Mouse (Mus musculus) MEL (cell line): ENCODE data around the gene Zscan5b. TPM values are rescaled to one million over a fixed set of nuclear protein-coding genes. Genes with fewer than 3 reads are reported as not detected.
"Not testable (repeated sequence)": the region's sequence is repeated elsewhere in the genome, so short reads cannot be mapped to it uniquely, and the experiment has no call there.

ENCODE experiments used
- DNase-seq: peaks from one replicate; pipeline ENCODE4 v3.0.0; 2011; ENCODE audit warnings: low read depth, low spot score
- H3K27ac ChIP-seq: 2 replicates; pipeline ENCODE4 v1.5.1; 2012; ENCODE audit warnings: low read depth, mild to moderate bottlenecking, control low read depth, low read length, moderate library complexity; ENCODE audit not compliant: control insufficient read depth
- H3K27me3 ChIP-seq, 2 experiments: fragments of 150-350 bp in 1 of 2; sonication (generic) in 1 of 2; 2 replicates each; pipeline ENCODE4 v1.6.1; 2012; ENCODE audit warnings: low read length in 2 of 2, mild to moderate bottlenecking in 2 of 2, improper control_type of control experiment in 1 of 2, moderate library complexity in 1 of 2; ENCODE audit not compliant: insufficient read depth in 2 of 2, control insufficient read depth in 1 of 2
- H3K36me3 ChIP-seq, 2 experiments: 2 replicates each; pipeline ENCODE4 v1.6.1; 2012 to 2014; ENCODE audit warnings: low read length in 2 of 2, improper control_type of control experiment in 1 of 2, inconsistent platforms in 1 of 2, mild to moderate bottlenecking in 1 of 2; ENCODE audit not compliant: insufficient read depth in 2 of 2, control insufficient read depth in 1 of 2
- H3K4me1 ChIP-seq, 2 experiments: fragments of 150-350 bp in 1 of 2; sonication (generic) in 1 of 2; 2 replicates each; pipeline ENCODE4 v1.6.1; 2012; ENCODE audit warnings: low read length in 2 of 2, improper control_type of control experiment in 1 of 2, mild to moderate bottlenecking in 1 of 2; ENCODE audit not compliant: insufficient read depth in 2 of 2, control insufficient read depth in 1 of 2
- H3K4me3 ChIP-seq, 2 experiments: fragments of 150-350 bp in 1 of 2; sonication (generic) in 1 of 2; 2 replicates each; pipeline ENCODE4 v1.5.1; 2012; ENCODE audit warnings: low read depth in 2 of 2, low read length in 2 of 2, mild to moderate bottlenecking in 2 of 2, moderate library complexity in 2 of 2, control low read depth in 1 of 2, improper control_type of control experiment in 1 of 2; ENCODE audit not compliant: control insufficient read depth in 1 of 2, insufficient read depth in 1 of 2
- H3K79me2 ChIP-seq: 2 replicates; pipeline ENCODE4 v1.6.1; 2012; ENCODE audit warnings: mild to moderate bottlenecking, low read length, moderate library complexity; ENCODE audit not compliant: control insufficient read depth, poor library complexity, insufficient read depth
- H3K9ac ChIP-seq: 2 replicates; pipeline ENCODE4 v1.6.1; 2012; ENCODE audit warnings: low read depth, mild to moderate bottlenecking, control low read depth, low read length, moderate library complexity; ENCODE audit not compliant: control insufficient read depth, poor library complexity, severe bottlenecking
- H3K9me3 ChIP-seq: fragments of 150-350 bp; sonication (generic); replicated peaks from 2 replicates; pipeline ENCODE4 v1.6.1; 2012; ENCODE audit warnings: mild to moderate bottlenecking, low read length, improper control_type of control experiment, moderate library complexity; ENCODE audit not compliant: insufficient read depth
- CHD1 ChIP-seq: IDR thresholded peaks from 2 replicates; pipeline ENCODE4 v1.6.1; 2012; ENCODE audit warnings: low read depth, mild to moderate bottlenecking, inconsistent platforms, low read length, improper control_type of control experiment
- CTCF ChIP-seq, 3 experiments: IDR thresholded peaks in 2 of 3; conservative IDR thresholded peaks in 1 of 3; 2 replicates each; pipeline ENCODE4 v1.5.1; 2011 to 2012; ENCODE audit warnings: low read length in 3 of 3, low read depth in 2 of 3, mild to moderate bottlenecking in 2 of 3, improper control_type of control experiment in 1 of 3, inconsistent platforms in 1 of 3, mixed read lengths in 1 of 3, moderate library complexity in 1 of 3; ENCODE audit not compliant: control insufficient read depth in 1 of 3, insufficient read depth in 1 of 3, poor library complexity in 1 of 3, severe bottlenecking in 1 of 3
- E2F4 ChIP-seq: IDR thresholded peaks from 2 replicates; pipeline ENCODE4 v1.6.1; 2011; ENCODE audit warnings: low read depth, low read length, improper control_type of control experiment, borderline replicate concordance
- ELF1 ChIP-seq: IDR thresholded peaks from 2 replicates; pipeline ENCODE4 v1.6.1; 2014; ENCODE audit warnings: low read depth, mild to moderate bottlenecking, inconsistent platforms, low read length, improper control_type of control experiment, moderate library complexity
- EP300 ChIP-seq, 2 experiments: IDR thresholded peaks; 2 replicates each; pipeline ENCODE4 v1.6.1; 2011; ENCODE audit warnings: improper control_type of control experiment in 2 of 2, low read length in 2 of 2, low read depth in 1 of 2, mild to moderate bottlenecking in 1 of 2
- ETS1 ChIP-seq: IDR thresholded peaks from 2 replicates; pipeline ENCODE4 v1.6.1; 2012; ENCODE audit warnings: low read depth, mild to moderate bottlenecking, inconsistent platforms, low read length, improper control_type of control experiment, moderate library complexity
- GATA1 ChIP-seq: IDR thresholded peaks from 2 replicates; pipeline ENCODE4 v1.6.1; 2011; ENCODE audit warnings: low read depth, low read length, improper control_type of control experiment
- HCFC1 ChIP-seq: IDR thresholded peaks from 2 replicates; pipeline ENCODE4 v1.6.1; 2012; ENCODE audit warnings: low read depth, mild to moderate bottlenecking, inconsistent platforms, low read length, improper control_type of control experiment, moderate library complexity
- MAFK ChIP-seq: IDR thresholded peaks from 2 replicates; pipeline ENCODE4 v1.6.1; 2011; ENCODE audit warnings: low read depth, mild to moderate bottlenecking, low read length, improper control_type of control experiment, borderline replicate concordance
- MAX ChIP-seq: IDR thresholded peaks from 2 replicates; pipeline ENCODE4 v1.6.1; 2011; ENCODE audit warnings: low read length, improper control_type of control experiment
- MEF2A ChIP-seq: IDR thresholded peaks from 2 replicates; pipeline ENCODE4 v1.6.1; 2014; ENCODE audit warnings: low read depth, mild to moderate bottlenecking, inconsistent platforms, low read length, improper control_type of control experiment; ENCODE audit not compliant: poor library complexity, insufficient replicate concordance, severe bottlenecking; ENCODE audit errors: extremely low read depth
- POLR2A ChIP-seq, 2 experiments: IDR thresholded peaks; 2 replicates each; pipeline ENCODE4 v1.6.1; 2011 to 2012; ENCODE audit warnings: low read length in 2 of 2, mild to moderate bottlenecking in 2 of 2, control low read depth in 1 of 2, improper control_type of control experiment in 1 of 2, low read depth in 1 of 2, moderate library complexity in 1 of 2; ENCODE audit not compliant: control insufficient read depth in 1 of 2, insufficient read depth in 1 of 2, poor library complexity in 1 of 2
- POLR2AphosphoS2 ChIP-seq: IDR thresholded peaks from 2 replicates; pipeline ENCODE4 v1.6.1; 2011; ENCODE audit warnings: low read length, improper control_type of control experiment
- POLR2AphosphoS5 ChIP-seq: IDR thresholded peaks from 2 replicates; pipeline ENCODE4 v1.6.1; 2012; ENCODE audit warnings: low read depth, borderline replicate concordance, mild to moderate bottlenecking, inconsistent platforms, low read length, moderate library complexity, mixed read lengths
- RAD21 ChIP-seq: IDR thresholded peaks from 2 replicates; pipeline ENCODE4 v1.6.1; 2011; ENCODE audit warnings: mild to moderate bottlenecking, low read depth, low read length, improper control_type of control experiment
- RCOR1 ChIP-seq: IDR thresholded peaks from 2 replicates; pipeline ENCODE4 v1.6.1; 2012; ENCODE audit warnings: low read depth, mild to moderate bottlenecking, inconsistent platforms, low read length, improper control_type of control experiment
- SMC3 ChIP-seq: IDR thresholded peaks from 2 replicates; pipeline ENCODE4 v1.6.1; 2011; ENCODE audit warnings: low read depth, low read length, improper control_type of control experiment
- TAL1 ChIP-seq: IDR thresholded peaks from 2 replicates; pipeline ENCODE4 v1.6.1; 2012; ENCODE audit warnings: mild to moderate bottlenecking, inconsistent platforms, low read length, moderate library complexity, mixed read lengths
- USF1 ChIP-seq: IDR thresholded peaks from 2 replicates; pipeline ENCODE4 v1.6.1; 2014; ENCODE audit warnings: low read depth, mild to moderate bottlenecking, inconsistent platforms, low read length, improper control_type of control experiment, moderate library complexity
- ZC3H11A ChIP-seq: IDR thresholded peaks from 2 replicates; pipeline ENCODE4 v1.6.1; 2012; ENCODE audit warnings: low read depth, mild to moderate bottlenecking, inconsistent platforms, low read length, improper control_type of control experiment
- ZKSCAN1 ChIP-seq: IDR thresholded peaks from 2 replicates; pipeline ENCODE4 v1.6.1; 2012; ENCODE audit warnings: low read depth, mild to moderate bottlenecking, inconsistent platforms, low read length, improper control_type of control experiment, moderate library complexity
- polyA plus RNA-seq, 2 experiments: library from polyadenylated mRNA; stranded (reverse) in 1 of 2; unstranded in 1 of 2; fragments of >175 nt in 1 of 2; fragments of >200 nt in 1 of 2; gene quantifications; 2 replicates each; pipeline versions ENCODE4 v1.2.1 to v1.2.4; 2012; ENCODE audit warnings: low replicate concordance in 2 of 2, low read depth in 1 of 2; ENCODE audit not compliant: insufficient read length in 2 of 2, insufficient read depth in 1 of 2, missing spikeins in 1 of 2
- total RNA-seq: library from RNA; depleted of rRNA; stranded (reverse); fragments of 300-350 nt; gene quantifications from 2 replicates; pipeline ENCODE4 v1.2.3, GENCODE M21; 2012

Zscan5b gene
- total and polyA plus RNA-seq, 3 experiments = not detected

DNA sequence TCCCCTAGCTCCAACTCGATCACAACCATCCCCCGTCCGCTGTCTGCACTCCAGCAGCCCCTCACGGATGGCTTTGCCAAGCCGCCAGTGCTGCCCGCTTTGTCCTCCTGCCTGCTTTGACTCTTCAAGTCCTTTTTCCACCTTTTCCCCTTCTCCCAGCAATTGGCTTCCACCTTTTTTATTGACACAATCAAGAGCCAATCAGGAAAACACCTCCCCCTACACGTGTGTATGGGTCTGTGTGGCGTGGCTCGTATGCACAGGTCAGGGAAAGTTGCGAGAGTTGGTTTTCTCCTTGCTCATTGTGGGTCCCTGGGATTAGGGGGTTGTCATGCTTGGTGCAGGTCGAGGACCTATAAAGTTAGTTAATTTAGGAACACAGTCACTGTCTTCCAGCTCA lies 17.7 kb downstream of the Zscan5b start:
- no peak overlapping the region for H3K9ac ChIP-seq
- TF ChIP-seq MAX (no peak), ETS1 (no peak), E2F4 (no peak), RCOR1 (no peak), MAFK (no peak), MEF2A (no peak), POLR2A (IDR thresholded peaks at IDR 0.05; ENCODE audit: control insufficient read depth in 1 of 2, insufficient read depth in 1 of 2, low read depth in 1 of 2, low read length in 2 of 2, poor library complexity in 1 of 2) (no peak), USF1 (no peak), POLR2AphosphoS2 (no peak), ELF1 (no peak), POLR2AphosphoS5 (no peak), ZKSCAN1 (no peak), GATA1 (no peak), HCFC1 (no peak), CHD1 (no peak), TAL1 (no peak), EP300 (IDR thresholded peaks at IDR 0.05; ENCODE audit: low read depth in 1 of 2, low read length in 2 of 2) (no peak)
- TF ChIP-seq, all 39 proteins: peak for 0
- no peak for DNase-seq

DNA sequence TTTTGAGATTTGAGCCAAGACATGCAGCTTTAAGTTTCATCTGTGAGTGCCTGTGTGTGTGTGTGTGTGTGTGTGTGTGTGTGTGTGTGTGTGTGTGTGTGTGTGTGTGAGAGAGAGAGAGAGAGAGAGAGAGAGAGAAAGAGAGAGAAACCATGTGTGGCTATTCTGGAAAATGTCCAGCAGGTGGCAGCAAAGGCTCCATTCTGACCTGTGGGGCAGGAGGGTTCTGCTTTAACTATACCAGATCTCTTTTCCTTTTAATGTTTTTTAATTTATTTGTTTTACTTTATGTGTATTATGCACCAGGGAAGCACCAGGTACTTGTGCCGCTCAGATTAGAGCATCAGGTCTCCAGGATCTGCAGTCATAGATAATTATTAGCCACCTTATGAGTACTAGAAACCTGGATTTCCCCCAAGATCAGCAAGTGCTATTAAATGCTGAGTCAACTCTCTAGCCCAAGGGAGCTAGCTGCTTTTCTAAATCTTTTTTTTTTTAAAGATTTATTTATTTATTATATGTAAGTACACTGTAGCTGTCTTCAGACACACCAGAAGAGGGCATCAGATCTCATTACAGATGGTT lies 18.9 kb downstream of the Zscan5b start:
- not testable (repeated sequence) for H3K27ac ChIP-seq, H3K9me3 ChIP-seq, H3K4me3 ChIP-seq, H3K36me3 ChIP-seq, H3K27me3 ChIP-seq, H3K79me2 ChIP-seq, H3K9ac ChIP-seq, H3K4me1 ChIP-seq
- TF ChIP-seq SMC3 (peak; percentile 63), CTCF (IDR thresholded peaks at IDR 0.05 in 2 of 3, conservative IDR thresholded peaks at IDR 0.05 in 1 of 3; ENCODE audit: control insufficient read depth in 1 of 3, insufficient read depth in 1 of 3, low read depth in 2 of 3, low read length in 3 of 3, poor library complexity in 1 of 3, severe bottlenecking in 1 of 3) (peak; percentile 41 to 77 (median 63)), ZC3H11A (peak; percentile 42; the same call in 1 of the 2 replicates), RAD21 (peak; percentile 56)
- DNase-seq = peak; percentile 61

More for the DNA sequence above, 17.7 kb downstream of the Zscan5b start:
- Histone ChIP-seq H3K4me1 (no peaks in the 10 kb centered on the region), H3K36me3 (no peaks in the 10 kb centered on the region), H3K9me3 (no peaks in the 10 kb centered on the region), H3K79me2 (no peaks in the 10 kb centered on the region), H3K27me3 (no peaks in the 10 kb centered on the region), H3K4me3 (no peak overlapping the region), H3K27ac (no peak overlapping the region)
